In the genomic region with DNA sequence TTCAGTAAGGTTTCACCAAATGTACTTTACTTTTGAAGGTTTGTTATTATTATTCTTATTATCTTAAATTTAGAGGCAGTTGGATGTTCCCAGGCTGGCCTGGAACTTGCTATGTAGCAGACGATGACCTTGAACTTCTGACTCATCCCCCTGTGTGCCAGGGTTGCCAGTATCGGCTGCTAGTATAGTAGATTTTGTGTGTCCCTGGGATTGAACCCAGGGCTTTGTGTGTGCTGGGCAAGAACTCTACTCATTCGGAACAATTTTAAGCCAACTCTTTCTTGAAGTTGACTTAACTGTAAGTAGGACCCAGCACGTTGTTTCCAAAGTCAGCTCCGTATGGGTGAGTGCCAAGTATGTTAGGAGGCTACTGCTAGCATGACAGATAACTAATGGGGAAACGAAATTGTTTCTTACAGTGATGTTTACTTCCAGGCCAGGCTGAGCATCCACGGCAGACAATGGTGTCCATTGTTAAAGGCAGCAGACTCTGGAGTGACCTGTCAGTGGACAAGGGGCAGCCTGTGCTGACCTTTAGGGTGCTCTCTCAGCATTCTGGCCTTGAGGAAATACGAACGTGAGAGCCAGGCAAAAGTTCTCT, we compare ENCODE assay signal across 8 mouse cellular contexts. TPM values are rescaled to one million over a fixed set of nuclear protein-coding genes. Genes with fewer than 3 reads are reported as not detected.
A peak's percentile ranks its signal among the peaks of the same experiment; 100 is the strongest.
DNase-seq lines count a peak whose midpoint lies in the region; ATAC-seq lines count a peak whose summit lies in the region.
"Had no signal": no experiment of that assay in that cellular context is flagged by ENCODE, and none has a peak within 500 bp of the region (broad histone marks: within the 10 kb centered on the region; RNA-seq: fewer than 3 reads in every experiment).

No protein-coding gene starts in this region.

- no peak for ATAC-seq in intestine, embryonic 15.5 days
- ATAC-seq in intestine, embryonic 16.5 days: no peak
- no peak for ATAC-seq in erythroblast, adult 5-6 weeks (replicated peaks; ENCODE audit: low FRiP score, poor library complexity, severe bottlenecking)

- H3K9ac ChIP-seq in intestine, embryonic 15.5 days: no peak overlapping the region
- no peak overlapping the region for H3K9ac ChIP-seq in intestine, embryonic 16.5 days (ENCODE audit: low read depth, low read length)
- H3K9ac ChIP-seq: lung, embryonic 15.5 days had no signal

- WGBS in intestine, embryonic 15.5 days: 40% methylated on average over 9 of the region's 9 CpGs
- WGBS in intestine, embryonic 16.5 days: 37% methylated on average over 9 of the region's 9 CpGs

- H3K4me1 ChIP-seq in intestine, embryonic 15.5 days (replicated peaks): peaks cover 49% of the 10 kb centered on the region
- H3K4me1 ChIP-seq in intestine, embryonic 16.5 days (ENCODE audit: control insufficient read depth, insufficient read depth, low read length): peaks cover 55% of the 10 kb centered on the region

- no peaks in the 10 kb centered on the region for H3K36me3 ChIP-seq in intestine, embryonic 15.5 days
- H3K36me3 ChIP-seq in intestine, embryonic 16.5 days (ENCODE audit: control insufficient read depth, insufficient read depth, low read length): no peaks in the 10 kb centered on the region
- H3K36me3 ChIP-seq: lung, embryonic 15.5 days had no signal

- no peak overlapping the region for H3K27ac ChIP-seq in intestine, embryonic 15.5 days
- no peak overlapping the region for H3K27ac ChIP-seq in intestine, embryonic 16.5 days (ENCODE audit: low read length)
- H3K27ac ChIP-seq: lung, embryonic 15.5 days had no signal

- H3K27me3 ChIP-seq in intestine, embryonic 15.5 days (replicated peaks): no peaks in the 10 kb centered on the region
- no peaks in the 10 kb centered on the region for H3K27me3 ChIP-seq in intestine, embryonic 16.5 days (replicated peaks; ENCODE audit: control insufficient read depth, insufficient read depth, low read length)
- H3K27me3 ChIP-seq: lung, embryonic 15.5 days had no signal

- no peaks in the 10 kb centered on the region for H3K9me3 ChIP-seq in intestine, embryonic 15.5 days
- no peaks in the 10 kb centered on the region for H3K9me3 ChIP-seq in intestine, embryonic 16.5 days (ENCODE audit: control insufficient read depth, low read length)
- H3K9me3 ChIP-seq: lung, embryonic 15.5 days had no signal

- intact Hi-C loops in heart, postnatal 10 days (cut with DNase I): loop anchor here (5.0 to 10.0 kb wide), 2 partner anchors 41 to 393 kb away; no protein-coding TSS in a partner anchor

- peak overlapping the region; percentile 22; the same call in 1 of the 2 replicates for H3K4me2 ChIP-seq in intestine, embryonic 15.5 days (replicated peaks)
- no peak overlapping the region for H3K4me2 ChIP-seq in intestine, embryonic 16.5 days (ENCODE audit: low read depth, low read length)
- H3K4me2 ChIP-seq: lung, embryonic 15.5 days had no signal

- H3K4me3 ChIP-seq in intestine, embryonic 15.5 days (replicated peaks): no peak overlapping the region
- no peak overlapping the region for H3K4me3 ChIP-seq in intestine, embryonic 16.5 days (ENCODE audit: low read length)
- H3K4me3 ChIP-seq: lung, embryonic 15.5 days had no signal

- DNase-seq in 3T3-L1 (ENCODE audit: low read depth, low spot score) (peak; percentile 36), 416B (ENCODE audit: low read depth) (peak; percentile 22)
- DNase-seq in heart, postnatal 10 days: peak; percentile 49 to 51
- DNase-seq in urinary bladder, postnatal 4 days (ENCODE audit: low spot score in 2 of 2): no peak

RNA-seq across cellular contexts. Expression of gene Arid1b, which starts 7.5 kb away (rescaled TPM):
- polyA plus RNA-seq in intestine, embryonic 15.5 days (2015; fragmentation: Nextera tagmentation; extraction: Ambion mirVana): 7.4 and 9.1 TPM in 2 replicates
- 5.8 and 6.5 TPM in 2 replicates for polyA plus RNA-seq in intestine, embryonic 16.5 days (2015; fragmentation: Nextera tagmentation; extraction: Ambion mirVana)
- total RNA-seq in heart, postnatal 10 days (2021): 10 to 100 TPM; 38.9 to 41.4 TPM
- 6.9 and 8.1 TPM in 2 replicates for total RNA-seq in erythroblast, adult 5-6 weeks (2015; ENCODE audit: low replicate concordance)
- 5.0 and 6.1 TPM in 2 replicates for total RNA-seq in erythroblast, adult 5-6 weeks (2017; ENCODE audit: low replicate concordance)

Comparison
In these comparisons a context has a peak if more than half of its experiments do, and no peak if none do; other contexts are left out.
1. DNase-seq: peak in 3T3-L1 (single experiment), 416B (single experiment) and heart, postnatal 10 days (2 of 2); none in urinary bladder, postnatal 4 days (0 of 2).
2. RNA of gene Arid1b, which starts 7.5 kb away (total RNA-seq): 38.9 to 41.4 TPM in heart, postnatal 10 days; 5.0 to 8.1 TPM in erythroblast, adult 5-6 weeks; every median in the first group is over 4 times any median in the second.